Mouse (Mus musculus): Measurements from ENCODE around the gene Mrpl52.

- TF ChIP-seq CTCF (conservative IDR thresholded peaks at IDR 0.05; ENCODE audit: low read length) (no peak), NANOG (IDR thresholded peaks at IDR 0.05; ENCODE audit: borderline replicate concordance, low read length) (peak; percentile 72)
Observed at GRCm38 (mm10) chr14:54415241-54416020, 11.3 kb upstream of the Mrpl52 start.

Measured in E14TG2a.4 (cell line).